Mouse (Mus musculus) common myeloid progenitor, adult 5-6 weeks (primary cell): Measurements from ENCODE around the gene Tysnd1. TPM values are rescaled to one million over a fixed set of nuclear protein-coding genes. Genes with fewer than 3 reads are reported as not detected.

Source experiments
- ATAC-seq: replicated peaks from 2 replicates; pipeline ENCODE4 v1.8.0; 2016; ENCODE audit warnings: low read depth, mild to moderate bottlenecking, moderate TSS enrichment, inconsistent platforms; ENCODE audit not compliant: poor library complexity, severe bottlenecking
- total RNA-seq: library from RNA; stranded (forward); fragments of 200-1000, 187-1606 nt; gene quantifications from 2 replicates; pipeline ENCODE4 v1.2.3, GENCODE M21; 2017

Tysnd1 gene
- 20.1 and 31.0 TPM in 2 replicates for total RNA-seq

- ATAC-seq, result peak; percentile 96
Observed at GRCm38 (mm10) chr10:61694870-61695670, at the start of gene Tysnd1. Gene Tysnd1, plus strand, starts transcription at chr10:61695514.

- ATAC-seq, result no peak
Observed at GRCm38 (mm10) chr10:61646557-61646956, 48.8 kb upstream of the Tysnd1 start.

GRCm38 (mm10) chr10:61647790-61648736 lies 47.3 kb upstream of the Tysnd1 start, which contains the start of gene Ppa1:
Gene Ppa1, plus strand, starts transcription at chr10:61648552.
- ATAC-seq, result peak; percentile 86

- peak; percentile 6 for ATAC-seq
Observed at GRCm38 (mm10) chr10:61648737-61649645, 46.3 kb upstream of the Tysnd1 start.

GRCm38 (mm10) chr10:61654105-61654504 lies 41.2 kb upstream of the Tysnd1 start:
- ATAC-seq, result no peak

GRCm38 (mm10) chr10:61654691-61655090 lies 40.6 kb upstream of the Tysnd1 start:
- no peak for ATAC-seq

- ATAC-seq, result no peak
Observed at GRCm38 (mm10) chr10:61655188-61655587, 40.1 kb upstream of the Tysnd1 start.

GRCm38 (mm10) chr10:61656928-61657882 lies 38.1 kb upstream of the Tysnd1 start:
- ATAC-seq, result no peak

- peak; percentile 79 for ATAC-seq
Observed at GRCm38 (mm10) chr10:61657985-61658384, 37.3 kb upstream of the Tysnd1 start.

GRCm38 (mm10) chr10:61661887-61662286 lies 33.4 kb upstream of the Tysnd1 start:
- no peak for ATAC-seq

- no peak for ATAC-seq
Observed at GRCm38 (mm10) chr10:61662391-61662988, 32.8 kb upstream of the Tysnd1 start.

GRCm38 (mm10) chr10:61665111-61665510 lies 30.2 kb upstream of the Tysnd1 start:
- no peak for ATAC-seq

GRCm38 (mm10) chr10:61665651-61666050 lies 29.7 kb upstream of the Tysnd1 start:
- no peak for ATAC-seq

GRCm38 (mm10) chr10:61669289-61669688 lies 26.0 kb upstream of the Tysnd1 start:
- no peak for ATAC-seq

- ATAC-seq, result no peak
Observed at GRCm38 (mm10) chr10:61669896-61670295, 25.4 kb upstream of the Tysnd1 start.

GRCm38 (mm10) chr10:61670758-61671157 lies 24.6 kb upstream of the Tysnd1 start:
- no peak for ATAC-seq

- ATAC-seq, result 0 out of 2 replicates have a peak, but pooled peaks have one; percentile 12
Observed at GRCm38 (mm10) chr10:61675935-61676334, 19.4 kb upstream of the Tysnd1 start.

GRCm38 (mm10) chr10:61679545-61679944 lies 15.8 kb upstream of the Tysnd1 start:
- ATAC-seq, result no peak
